Mouse (Mus musculus) thymus, adult 2 months (tissue): ENCODE measurements around the gene Filip1.

ENCODE experiments used
- CTCF ChIP-seq: fragments of 200-500 bp; IDR thresholded peaks from 2 replicates; pipeline ENCODE4 v1.5.1; 2012; ENCODE audit warnings: mild to moderate bottlenecking, control low read depth, low read length, moderate library complexity, borderline replicate concordance; ENCODE audit not compliant: control insufficient read depth, poor library complexity, insufficient read depth; ENCODE audit errors: extremely low read depth
- POLR2A ChIP-seq: fragments of 200-500 bp; IDR thresholded peaks from 2 replicates; pipeline ENCODE4 v1.6.1; 2012; ENCODE audit warnings: mild to moderate bottlenecking, low read length, control low read depth, moderate library complexity; ENCODE audit not compliant: control insufficient read depth, poor library complexity, insufficient read depth; ENCODE audit errors: extremely low read depth

DNA sequence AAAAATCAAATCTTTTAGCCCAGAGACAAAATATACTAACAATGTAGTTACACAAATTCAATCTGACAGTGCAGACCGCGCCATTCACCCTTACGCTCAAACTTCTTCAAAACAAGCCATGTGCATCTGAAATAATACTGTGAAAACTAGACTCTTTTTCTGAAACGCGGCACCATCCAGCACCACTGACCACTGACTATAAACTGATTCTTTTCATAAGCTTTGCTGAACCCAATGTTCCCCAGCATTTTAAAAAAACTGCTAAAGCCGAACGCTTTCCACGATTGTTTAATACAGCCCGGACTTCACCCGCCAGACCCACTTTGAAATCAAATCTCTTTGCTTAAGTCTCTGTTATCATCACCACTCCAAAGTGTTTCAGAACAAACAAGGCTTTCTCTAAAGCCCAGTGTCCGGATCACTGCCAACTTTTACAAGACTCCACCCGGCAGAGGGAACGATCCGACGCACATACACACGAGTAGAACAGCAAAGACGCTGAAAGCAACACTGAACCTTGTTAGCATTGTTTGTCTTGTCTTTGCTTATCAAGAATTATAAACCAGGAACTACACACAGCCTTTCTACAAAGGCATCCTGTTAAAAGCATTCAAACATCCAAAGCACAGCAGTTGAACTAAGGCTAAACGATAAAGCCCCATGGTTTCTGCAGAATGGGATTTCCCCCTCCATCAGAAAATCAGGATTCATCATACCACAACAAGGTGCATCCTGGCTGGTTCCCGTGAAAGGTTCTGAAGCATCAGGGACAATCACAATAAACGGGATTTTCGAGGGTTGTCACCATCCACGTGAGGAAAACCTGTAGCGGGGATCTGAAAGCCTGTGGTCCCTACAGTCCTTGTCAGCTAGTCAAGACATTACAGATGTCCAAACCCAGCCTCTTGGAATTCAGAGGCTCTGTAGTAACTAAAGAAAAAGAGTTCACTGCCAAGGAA is 182.5 kb downstream of the Filip1 start:
- no peak for TF ChIP-seq POLR2A
- no peak for TF ChIP-seq CTCF
